Mouse (Mus musculus) thymus, adult 18-20 months (tissue): Measurements from ENCODE around the gene Arhgdig.

Experiments
- DNase-seq, 2 experiments: peaks; one replicate each; pipeline ENCODE4 v3.0.0; 2022; ENCODE audit warnings: mixed read lengths in 2 of 2

Gene Arhgdig

DNA sequence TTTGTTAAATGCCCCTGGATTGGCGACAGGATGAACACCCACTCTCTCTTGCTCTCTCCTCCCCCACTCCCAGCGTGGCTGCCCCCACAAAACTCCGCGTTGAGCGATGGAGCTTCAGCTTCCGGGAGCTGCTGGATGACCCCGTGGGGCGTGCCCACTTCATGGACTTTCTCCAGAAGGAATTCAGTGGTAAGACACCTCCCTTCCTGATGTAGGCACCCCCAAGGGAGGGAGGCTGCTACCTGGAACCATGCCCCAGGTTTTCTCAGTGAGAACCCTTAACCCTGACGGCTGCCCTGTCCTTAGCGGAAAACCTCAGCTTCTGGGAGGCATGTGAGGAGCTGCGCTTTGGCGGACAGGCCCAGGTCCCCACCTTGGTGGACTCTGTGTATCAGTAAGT lies at the start of gene Arhgdig:
Arhgdig (minus strand) TSS at position 101 of the 400 bp plus-strand sequence.
- DNase-seq: no peak

GRCm38 (mm10) chr17:26255313-26255712 lies 47.7 kb upstream of the Arhgdig start:
- DNase-seq: no peak

- no peak for DNase-seq
Observed at GRCm38 (mm10) chr17:26253399-26253798, 45.8 kb upstream of the Arhgdig start.

- peak; percentile 87 to 89 for DNase-seq
Observed at GRCm38 (mm10) chr17:26252539-26253251, 45.1 kb upstream of the Arhgdig start, which contains the start of gene Luc7l. TSS of gene Luc7l (plus strand) at chr17:26252896.

DNA sequence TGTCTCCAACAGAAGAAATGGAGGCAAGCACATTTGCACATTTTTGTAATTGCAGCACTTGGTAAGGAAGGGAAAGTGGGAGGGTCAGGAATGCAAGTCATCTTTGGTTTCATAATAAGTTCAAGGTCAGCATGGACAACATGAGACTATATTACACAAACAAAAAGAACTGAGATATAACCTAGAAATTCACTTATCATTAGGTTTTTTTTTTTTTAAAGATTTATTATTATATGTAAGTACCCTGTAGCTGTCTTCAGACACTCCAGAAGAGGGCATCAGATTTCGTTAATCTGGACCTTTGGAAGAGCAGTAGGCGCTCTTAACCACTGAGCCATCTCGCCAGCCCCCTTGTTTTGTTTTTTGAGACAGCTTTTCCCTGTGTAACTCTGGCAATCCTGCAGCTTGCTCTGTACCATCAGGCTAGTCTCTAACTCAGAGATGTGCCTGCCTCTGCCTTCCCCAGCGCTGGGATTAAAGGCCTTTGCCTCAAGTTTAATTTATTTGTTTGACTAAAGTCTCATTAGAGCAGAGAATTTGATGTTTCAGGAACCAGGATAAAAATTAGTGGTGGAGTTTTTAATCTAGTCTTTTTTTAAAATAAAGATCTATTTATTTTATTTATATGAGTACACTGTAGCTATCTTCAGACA lies 44.4 kb upstream of the Arhgdig start:
- no peak for DNase-seq

- DNase-seq: peak; percentile 79 to 86
Observed at GRCm38 (mm10) chr17:26244101-26244841, 36.7 kb upstream of the Arhgdig start, which contains the start of gene Fam234a. TSS of gene Fam234a (minus strand) at chr17:26244242.

GRCm38 (mm10) chr17:26243471-26244100 lies 36.0 kb upstream of the Arhgdig start:
- peak in 1 of 2 experiments; percentile 50 for DNase-seq

DNA sequence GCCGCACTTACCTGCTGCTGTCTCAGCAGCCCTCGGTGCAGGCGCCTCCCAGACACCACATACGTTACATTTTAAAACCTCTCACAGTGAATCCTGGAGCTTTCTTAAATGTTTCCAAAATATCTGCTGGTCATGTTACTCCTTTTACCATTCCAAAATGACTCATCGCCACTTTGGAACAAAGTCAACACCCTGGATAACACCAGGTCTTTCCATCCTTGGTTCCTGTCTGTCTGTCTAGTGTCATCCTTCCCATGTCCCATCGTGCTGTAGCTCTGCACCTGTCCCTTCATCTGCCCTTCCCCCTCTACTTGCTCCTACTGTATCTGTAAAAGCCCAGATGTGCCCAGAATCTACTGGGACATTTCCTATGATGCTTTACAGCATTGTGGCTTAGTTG lies 33.4 kb upstream of the Arhgdig start:
- DNase-seq: no peak

DNA sequence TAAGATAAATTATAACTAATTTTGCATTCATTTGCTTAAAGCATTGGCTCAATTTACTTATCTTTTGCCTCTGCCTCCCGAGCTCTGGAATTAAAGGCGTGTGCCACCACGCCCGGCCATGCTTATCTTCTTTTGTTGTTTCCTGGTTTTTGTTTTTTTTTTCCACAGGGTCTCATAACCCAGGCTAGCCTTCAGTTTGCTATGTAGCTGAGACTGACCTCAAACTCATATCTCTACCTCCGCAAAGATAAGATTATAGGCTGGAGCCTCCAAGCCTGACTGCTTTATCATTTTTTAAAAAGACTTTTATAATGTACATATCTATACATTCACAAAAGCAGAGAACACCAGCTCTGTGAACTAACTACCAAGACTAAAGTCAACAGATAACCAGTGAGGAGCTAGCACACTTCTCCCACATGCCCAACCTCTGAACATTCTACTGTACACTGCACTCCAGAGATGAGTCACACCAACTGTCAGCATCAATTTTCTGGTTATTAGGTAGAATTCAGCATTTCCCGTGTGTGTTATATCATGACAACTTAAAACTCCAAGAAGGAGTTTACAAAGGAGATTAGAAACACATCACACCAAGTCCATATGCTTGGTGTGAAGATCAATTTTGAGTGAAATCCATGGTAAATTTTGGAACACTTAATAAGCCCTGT lies 32.7 kb upstream of the Arhgdig start:
- DNase-seq: no peak

- no peak for DNase-seq
Observed at GRCm38 (mm10) chr17:26239551-26239950, 32.0 kb upstream of the Arhgdig start.

GRCm38 (mm10) chr17:26237667-26238066 lies 30.1 kb upstream of the Arhgdig start:
- no peak for DNase-seq

- DNase-seq: no peak
Observed at GRCm38 (mm10) chr17:26235077-26235815, 27.7 kb upstream of the Arhgdig start.

- no peak for DNase-seq
Observed at GRCm38 (mm10) chr17:26234386-26234785, 26.8 kb upstream of the Arhgdig start.

DNA sequence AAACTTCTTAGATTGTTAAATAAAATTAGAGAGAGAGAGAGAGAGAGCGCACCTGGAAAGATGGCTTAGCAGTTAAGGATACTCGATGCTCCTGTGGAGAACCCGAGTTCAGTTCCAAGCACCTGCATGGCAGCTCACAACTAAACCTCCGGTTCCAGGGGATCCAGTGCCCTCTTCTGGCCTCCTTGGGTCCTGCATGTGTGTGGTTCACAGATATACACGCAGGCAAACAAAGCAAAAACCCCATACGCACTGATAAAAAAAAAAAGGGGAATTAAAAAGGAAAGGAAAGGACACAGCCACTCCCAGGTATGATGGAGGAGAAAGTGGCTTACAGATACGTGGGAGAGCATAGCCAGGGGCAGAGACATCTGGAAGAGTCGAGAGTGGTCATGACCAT lies 25.3 kb upstream of the Arhgdig start:
- DNase-seq: no peak

GRCm38 (mm10) chr17:26231156-26231555 lies 23.6 kb upstream of the Arhgdig start:
- DNase-seq: no peak

GRCm38 (mm10) chr17:26229776-26230175 lies 22.2 kb upstream of the Arhgdig start:
- no peak for DNase-seq

DNA sequence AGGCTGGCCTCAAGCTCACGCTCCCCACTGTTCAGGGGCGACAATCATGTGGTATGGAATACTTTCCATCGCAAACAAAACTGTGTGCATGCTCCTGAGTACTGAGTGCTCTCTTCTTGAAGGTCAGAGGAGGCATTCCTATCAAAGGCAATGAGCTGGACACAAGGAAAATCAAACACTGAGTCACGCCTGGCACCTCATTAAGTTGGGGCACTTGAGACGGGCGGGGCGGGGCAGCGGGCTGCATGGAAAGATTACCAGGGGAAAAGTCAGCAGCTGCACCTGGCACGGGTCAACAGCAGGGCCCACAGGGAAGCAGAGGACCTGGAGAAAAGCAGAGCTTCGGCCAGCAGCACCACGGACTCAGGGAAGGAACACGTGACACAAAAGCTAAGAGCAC lies 17.6 kb upstream of the Arhgdig start:
- DNase-seq: no peak

- no peak for DNase-seq
Observed at GRCm38 (mm10) chr17:26221508-26221907, 13.9 kb upstream of the Arhgdig start.

DNA sequence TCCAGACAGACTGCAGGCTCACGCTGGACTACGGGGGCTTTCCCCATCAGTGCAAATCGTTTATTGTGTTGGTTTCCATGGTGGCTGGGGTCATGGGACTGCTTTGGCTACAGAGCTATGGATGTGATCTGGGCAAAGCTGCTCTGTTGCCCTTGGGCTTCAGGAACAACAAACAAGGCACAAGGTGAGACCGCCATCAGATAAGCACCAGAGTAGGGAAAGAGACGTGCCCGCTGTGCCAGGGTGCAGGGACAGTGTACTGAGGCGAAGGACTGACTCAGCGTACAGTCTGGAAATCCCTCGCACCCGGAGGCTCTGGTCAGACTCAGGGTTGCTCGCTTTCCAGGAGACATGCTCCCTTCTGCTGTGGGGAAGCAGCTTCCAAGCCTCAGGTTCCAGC lies 5.1 kb upstream of the Arhgdig start:
- no peak for DNase-seq

DNA sequence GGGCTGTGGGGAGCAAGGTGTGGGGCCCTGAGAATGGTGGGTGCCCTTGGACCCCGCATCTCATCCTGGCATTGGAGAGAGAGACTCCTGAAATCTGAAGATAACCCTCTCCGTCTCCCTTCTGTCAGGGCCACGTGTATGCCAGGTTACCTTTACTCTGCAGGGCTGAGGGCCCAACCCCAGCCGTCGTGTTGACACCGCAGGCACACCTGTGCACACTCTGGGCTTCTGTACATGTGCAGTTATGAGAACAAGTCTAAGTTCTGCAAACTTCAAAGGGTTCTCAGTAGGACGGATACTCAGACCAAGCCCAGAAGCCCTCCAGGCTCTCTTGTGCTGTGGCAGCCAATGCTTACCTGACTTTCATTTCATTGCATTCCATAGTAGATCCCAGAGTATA lies 4.7 kb upstream of the Arhgdig start:
- DNase-seq: no peak

DNA sequence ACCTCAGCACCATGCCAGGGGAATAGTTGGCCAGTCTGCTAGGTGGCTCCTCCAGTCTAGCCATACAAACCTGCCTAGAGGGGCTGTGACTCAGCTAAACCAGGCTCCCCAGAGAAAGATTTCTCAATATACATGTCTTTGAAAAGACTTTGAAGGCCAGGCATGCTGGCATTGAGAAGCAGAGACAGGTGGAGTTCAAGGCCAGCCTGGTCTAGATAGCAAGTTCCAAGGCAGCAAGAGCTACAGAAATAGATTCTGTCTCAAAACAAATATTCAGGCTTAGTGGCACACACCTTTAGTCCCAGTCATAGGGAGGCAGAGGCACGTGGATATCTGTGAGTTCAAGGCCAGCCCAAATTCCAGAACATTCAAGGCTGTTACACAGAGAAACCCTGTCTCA lies 1.2 kb downstream of the Arhgdig start:
- DNase-seq: no peak

GRCm38 (mm10) chr17:26204766-26205165 lies 2.8 kb downstream of the Arhgdig start:
- no peak for DNase-seq
